Mouse (Mus musculus) liver, embryonic 12.5 days (tissue): ENCODE measurements around the gene Foxp1. TPM values are rescaled to one million over a fixed set of nuclear protein-coding genes. Genes with fewer than 3 reads are reported as not detected.

Experiments used
- ATAC-seq: fragments of 200-750 bp; cut with Nextera tagmentation; 2 replicates; pipeline ENCODE4 v1.8.0; 2017; ENCODE audit warnings: moderate number of reproducible peaks, mild to moderate bottlenecking, moderate library complexity
- H3K27ac ChIP-seq: fragments of 300-500 bp; sonication (generic); 2 replicates; pipeline ENCODE4 v1.5.1; 2016; ENCODE audit warnings: mild to moderate bottlenecking
- H3K27me3 ChIP-seq: fragments of 300-500 bp; sonication (generic); replicated peaks from 2 replicates; pipeline ENCODE4 v1.6.1; 2016; ENCODE audit warnings: mild to moderate bottlenecking, moderate library complexity
- H3K36me3 ChIP-seq: fragments of 300-500 bp; sonication (generic); 2 replicates; pipeline ENCODE4 v1.6.1; 2016; ENCODE audit warnings: mild to moderate bottlenecking, moderate library complexity
- H3K4me1 ChIP-seq: fragments of 300-500 bp; sonication (generic); 2 replicates; pipeline ENCODE4 v1.6.1; 2016
- H3K4me2 ChIP-seq: fragments of 300-500 bp; sonication (generic); 2 replicates; pipeline ENCODE4 v1.6.1; 2016; ENCODE audit warnings: mild to moderate bottlenecking, moderate library complexity
- H3K4me3 ChIP-seq: fragments of 300-500 bp; sonication (generic); 2 replicates; pipeline ENCODE4 v1.5.1; 2016; ENCODE audit warnings: mild to moderate bottlenecking, moderate library complexity
- H3K9ac ChIP-seq: fragments of 300-500 bp; sonication (generic); 2 replicates; pipeline ENCODE4 v1.6.1; 2016; ENCODE audit warnings: mild to moderate bottlenecking, moderate library complexity
- H3K9me3 ChIP-seq: fragments of 300-500 bp; sonication (generic); replicated peaks from 2 replicates; pipeline ENCODE4 v1.6.1; 2016; ENCODE audit warnings: mild to moderate bottlenecking, moderate library complexity
- WGBS: fragments of 180-500 bp; shearing (Covaris S2); methylation state at CpG from one replicate; pipeline ENCODE4 v1.1.7; 2016; ENCODE audit not compliant: insufficient replicate concordance; 5-methylcytosine and 5-hydroxymethylcytosine counted together
- polyA plus RNA-seq: library from polyadenylated mRNA; unstranded; fragments of >200 nt; fragmentation: Nextera tagmentation; extraction: Ambion mirVana; gene quantifications from 2 replicates; pipeline ENCODE4 v1.2.1, GENCODE M21; 2016

Foxp1 gene
- polyA plus RNA-seq, 1 experiment from 2014 or later = 25.5 TPM

- no peaks in the 10 kb centered on the region for H3K27me3 ChIP-seq
- no peak overlapping the region for H3K27ac ChIP-seq
- H3K9me3 ChIP-seq = no peaks in the 10 kb centered on the region
- no peaks in the 10 kb centered on the region; the same call in 1 of the 2 replicates for H3K36me3 ChIP-seq
- WGBS = 56% methylated on average over 2 of the region's 2 CpGs
- no peak overlapping the region for H3K9ac ChIP-seq
- H3K4me2 ChIP-seq = no peak overlapping the region
- ATAC-seq = no peak
- H3K4me3 ChIP-seq = no peak overlapping the region
- peaks cover 29% of the 10 kb centered on the region for H3K4me1 ChIP-seq
These were observed 69.8 kb downstream of the Foxp1 start for GRCm38 (mm10) chr6:99452638-99453185.

DNA sequence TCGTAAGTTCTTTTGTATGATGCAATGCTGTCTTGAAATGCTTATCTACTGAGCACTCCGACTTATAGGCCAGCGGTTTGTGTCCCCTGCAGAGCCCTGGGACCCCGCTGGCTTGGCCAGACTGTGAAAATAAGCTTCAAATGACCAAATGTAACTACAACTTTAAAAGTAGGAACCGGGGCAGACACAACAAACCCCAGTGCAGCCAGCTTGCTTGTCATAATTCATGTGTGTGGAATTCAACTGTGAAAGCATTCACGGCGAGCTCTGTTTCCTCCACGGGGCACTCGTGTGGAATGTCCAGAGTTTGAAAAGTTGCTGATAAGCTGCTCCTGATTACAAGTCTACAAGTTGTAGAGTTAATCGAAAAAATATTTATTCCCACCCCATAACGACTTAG, 71.0 kb downstream of the Foxp1 start:
- no peak for ATAC-seq

DNA sequence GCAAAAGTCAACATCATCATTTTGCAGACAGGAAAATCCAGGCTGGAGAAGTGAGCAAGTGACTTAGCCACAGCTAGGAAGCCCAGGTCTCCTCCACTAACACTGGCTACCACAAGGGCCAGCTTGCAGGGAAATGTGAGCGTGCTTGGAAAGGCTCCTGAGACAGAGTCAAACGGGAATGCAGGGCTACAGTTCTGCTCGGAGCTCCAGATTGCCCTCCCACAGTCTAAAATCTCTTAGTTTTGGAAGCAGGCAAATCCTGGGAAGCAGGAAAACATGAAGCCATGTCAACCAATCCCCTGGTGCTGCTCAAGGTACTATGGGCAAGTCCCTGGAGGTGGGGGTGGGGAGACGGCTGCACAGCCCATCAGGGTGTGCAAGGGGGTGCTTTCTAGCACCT, 75.1 kb downstream of the Foxp1 start:
- Histone ChIP-seq H3K9ac (no peak overlapping the region), H3K27ac (no peak overlapping the region), H3K4me1 (peaks cover 12% of the 10 kb centered on the region; the same call in 1 of the 2 replicates), H3K4me2 (no peak overlapping the region), H3K27me3 (no peaks in the 10 kb centered on the region), H3K4me3 (no peak overlapping the region), H3K9me3 (no peaks in the 10 kb centered on the region), H3K36me3 (no peaks in the 10 kb centered on the region)
- WGBS = 74% methylated on average over 4 of the region's 4 CpGs
- ATAC-seq = no peak

More for the DNA sequence above, 71.0 kb downstream of the Foxp1 start:
- Histone ChIP-seq H3K27ac (no peak overlapping the region), H3K27me3 (no peaks in the 10 kb centered on the region), H3K4me3 (no peak overlapping the region), H3K9ac (no peak overlapping the region), H3K36me3 (no peaks in the 10 kb centered on the region; the same call in 1 of the 2 replicates), H3K9me3 (no peaks in the 10 kb centered on the region), H3K4me2 (no peak overlapping the region), H3K4me1 (peaks cover 29% of the 10 kb centered on the region)
- WGBS = 55% methylated on average over 11 of the region's 11 CpGs

DNA sequence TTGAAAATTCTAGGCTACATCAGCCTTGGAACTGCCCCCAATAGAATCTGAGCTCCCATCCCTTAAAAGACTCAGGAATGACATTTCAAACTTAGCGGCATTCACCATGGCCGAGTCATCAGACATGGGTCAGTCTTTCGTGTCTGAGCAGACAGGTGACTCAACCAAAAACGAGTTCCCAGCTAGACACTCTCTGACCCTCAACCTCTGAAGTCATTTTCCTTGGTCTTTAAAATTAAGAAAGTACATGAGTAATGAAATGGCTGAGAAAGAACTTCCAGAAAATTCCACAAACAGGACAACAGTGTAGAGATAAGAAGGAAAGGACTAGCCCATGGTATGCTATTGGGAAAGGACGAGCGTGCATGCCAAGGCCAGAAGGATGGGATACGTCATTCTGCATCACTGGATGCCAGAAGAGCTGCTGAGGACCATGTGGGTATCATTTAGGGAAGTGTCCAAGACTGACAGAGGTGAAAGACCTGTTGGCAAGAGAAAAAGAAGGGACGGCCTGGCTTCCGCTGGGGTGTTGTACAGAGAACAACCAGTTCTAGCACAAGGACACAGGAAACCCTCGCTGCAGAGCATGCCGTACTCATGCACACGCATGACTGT, 75.6 kb downstream of the Foxp1 start:
- H3K9ac ChIP-seq = no peak overlapping the region
- no peak for ATAC-seq
- no peak overlapping the region for H3K4me3 ChIP-seq
- peaks cover 7% of the 10 kb centered on the region; the same call in 1 of the 2 replicates for H3K4me1 ChIP-seq
- no peaks in the 10 kb centered on the region for H3K36me3 ChIP-seq
- no peaks in the 10 kb centered on the region for H3K27me3 ChIP-seq
- no peak overlapping the region for H3K4me2 ChIP-seq
- no peak overlapping the region for H3K27ac ChIP-seq
- H3K9me3 ChIP-seq = no peaks in the 10 kb centered on the region
- WGBS = 79% methylated on average over 12 of the region's 12 CpGs

- WGBS = 63% methylated on average over 5 of the region's 5 CpGs
These were observed 79.1 kb downstream of the Foxp1 start for GRCm38 (mm10) chr6:99443460-99443859.

DNA sequence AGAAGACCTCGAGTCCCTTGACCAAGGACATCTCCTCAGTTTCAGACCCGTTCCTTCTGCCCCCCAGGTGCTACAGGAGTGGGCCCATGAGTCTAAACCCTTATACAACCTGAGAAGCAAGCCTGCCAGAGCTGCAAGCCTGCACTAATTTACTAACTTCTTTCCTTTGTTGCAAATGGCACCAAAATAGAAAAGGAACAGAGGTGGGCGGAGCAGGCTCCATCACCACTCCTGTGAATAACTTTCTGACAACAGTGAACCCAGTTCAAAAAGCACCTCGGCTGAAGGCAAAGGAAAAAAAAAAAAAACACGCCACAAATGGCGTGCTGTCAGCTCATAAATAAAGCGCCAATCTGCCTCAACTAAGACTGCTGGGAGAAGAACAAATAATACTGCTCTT, 81.4 kb downstream of the Foxp1 start:
- Histone ChIP-seq H3K4me2 (no peak overlapping the region), H3K27ac (no peak overlapping the region), H3K9me3 (no peaks in the 10 kb centered on the region), H3K4me3 (no peak overlapping the region), H3K9ac (no peak overlapping the region), H3K27me3 (no peaks in the 10 kb centered on the region), H3K4me1 (peaks cover 23% of the 10 kb centered on the region; the same call in 1 of the 2 replicates), H3K36me3 (no peaks in the 10 kb centered on the region)
- WGBS = 63% methylated on average over 7 of the region's 7 CpGs
- ATAC-seq = no peak

More at GRCm38 (mm10) chr6:99443460-99443859, 79.1 kb downstream of the Foxp1 start:
- no peak overlapping the region for H3K4me2 ChIP-seq
- H3K4me1 ChIP-seq = peaks cover 14% of the 10 kb centered on the region; the same call in 1 of the 2 replicates
- no peaks in the 10 kb centered on the region for H3K9me3 ChIP-seq
- H3K27me3 ChIP-seq = no peaks in the 10 kb centered on the region
- no peak for ATAC-seq
- no peak overlapping the region for H3K4me3 ChIP-seq
- H3K9ac ChIP-seq = no peak overlapping the region
- H3K27ac ChIP-seq = no peak overlapping the region
- no peaks in the 10 kb centered on the region for H3K36me3 ChIP-seq

DNA sequence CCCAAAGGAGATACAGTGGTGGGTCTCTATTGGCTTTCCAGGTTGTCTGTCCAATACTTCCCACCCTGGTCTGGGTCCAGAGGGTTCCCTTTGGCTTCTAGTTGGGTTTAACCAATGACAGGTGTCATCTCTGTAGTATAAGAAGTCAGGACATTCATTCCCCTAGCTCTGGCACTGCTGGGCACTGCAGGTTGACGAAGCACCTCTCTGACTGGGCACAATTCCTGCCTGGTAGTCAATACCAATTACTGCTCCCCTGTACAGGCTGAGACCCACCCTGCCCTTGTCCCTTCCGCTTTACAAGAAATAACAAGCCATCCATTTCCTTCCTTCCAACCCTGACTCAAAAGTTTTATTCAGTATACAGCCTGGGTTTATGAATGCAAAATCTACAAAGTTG, 81.9 kb downstream of the Foxp1 start:
- H3K27ac ChIP-seq = no peak overlapping the region
- no peak for ATAC-seq

GRCm38 (mm10) chr6:99439878-99440361, 82.6 kb downstream of the Foxp1 start:
- Histone ChIP-seq H3K27me3 (no peaks in the 10 kb centered on the region), H3K4me2 (no peak overlapping the region), H3K27ac (no peak overlapping the region), H3K9ac (no peak overlapping the region), H3K4me1 (peaks cover 23% of the 10 kb centered on the region; the same call in 1 of the 2 replicates), H3K9me3 (no peaks in the 10 kb centered on the region), H3K36me3 (peaks cover 3% of the 10 kb centered on the region; the same call in 1 of the 2 replicates), H3K4me3 (no peak overlapping the region)
- ATAC-seq = no peak
- WGBS = 30% methylated on average over 9 of the region's 9 CpGs

More for the DNA sequence above, 81.9 kb downstream of the Foxp1 start:
- H3K4me2 ChIP-seq = no peak overlapping the region
- no peaks in the 10 kb centered on the region for H3K27me3 ChIP-seq
- H3K4me1 ChIP-seq = peaks cover 23% of the 10 kb centered on the region; the same call in 1 of the 2 replicates
- no peak overlapping the region for H3K9ac ChIP-seq
- WGBS = 77% methylated on average over 2 of the region's 2 CpGs
- no peaks in the 10 kb centered on the region for H3K9me3 ChIP-seq
- no peak overlapping the region for H3K4me3 ChIP-seq
- no peaks in the 10 kb centered on the region for H3K36me3 ChIP-seq

DNA sequence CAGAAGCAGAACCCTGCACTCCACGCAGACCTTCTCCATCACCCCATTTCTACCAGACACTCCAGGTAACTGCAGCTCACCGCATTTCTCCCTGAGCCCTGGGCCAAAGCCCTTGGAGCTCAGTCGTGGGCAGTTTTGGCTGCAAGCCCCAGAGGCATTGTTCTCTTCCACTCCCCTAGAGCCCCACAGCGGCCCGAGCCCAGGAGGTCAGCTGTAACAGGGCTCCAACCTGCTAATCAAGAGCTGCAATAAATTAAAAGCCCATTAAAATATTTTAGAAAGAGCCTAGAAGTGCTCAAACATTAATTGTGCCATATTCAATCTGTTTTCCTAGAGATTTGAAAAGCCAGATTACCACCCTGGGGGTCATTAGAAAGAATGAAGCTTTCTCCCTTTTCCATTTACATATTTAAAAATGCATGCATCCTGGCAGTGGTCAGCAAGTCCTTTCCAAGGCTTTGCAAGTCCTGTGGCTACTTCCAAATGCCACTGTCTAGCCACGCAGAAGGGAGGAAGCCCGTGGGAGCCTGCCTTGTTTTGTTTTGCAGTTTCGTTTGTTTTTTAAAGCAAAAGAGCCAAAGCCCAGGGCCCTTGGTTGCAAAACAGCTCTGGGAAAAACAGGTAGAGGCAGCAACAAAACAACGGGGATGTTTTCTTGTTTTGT, 83.2 kb downstream of the Foxp1 start:
- Histone ChIP-seq H3K27ac (no peak overlapping the region), H3K27me3 (no peaks in the 10 kb centered on the region), H3K9me3 (no peaks in the 10 kb centered on the region), H3K4me1 (peaks cover 23% of the 10 kb centered on the region; the same call in 1 of the 2 replicates), H3K4me3 (no peak overlapping the region), H3K9ac (no peak overlapping the region), H3K4me2 (no peak overlapping the region), H3K36me3 (peaks cover 9% of the 10 kb centered on the region; the same call in 1 of the 2 replicates)
- WGBS = 53% methylated on average over 9 of the region's 9 CpGs
- no peak for ATAC-seq

DNA sequence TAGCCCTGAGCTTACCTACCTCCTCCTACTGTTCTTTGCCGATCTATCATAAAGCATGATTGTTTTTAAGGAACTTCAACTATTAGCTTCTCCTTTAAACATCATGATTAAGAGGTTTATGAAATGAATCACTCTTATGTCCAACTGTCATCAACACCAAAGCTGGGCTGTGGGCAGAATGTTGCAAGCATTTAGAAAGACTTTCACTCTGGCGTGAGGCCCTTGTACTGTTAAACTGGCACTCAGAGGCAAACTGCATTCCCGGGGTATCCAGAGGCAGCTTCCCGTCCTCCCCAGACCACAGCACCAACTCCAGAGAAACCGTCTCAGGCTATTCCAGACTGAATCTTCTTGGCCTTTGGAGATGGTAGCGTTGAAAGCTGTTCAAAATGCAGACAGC, 86.2 kb downstream of the Foxp1 start:
- H3K27me3 ChIP-seq = no peaks in the 10 kb centered on the region
- H3K4me1 ChIP-seq = peaks cover 23% of the 10 kb centered on the region; the same call in 1 of the 2 replicates
- no peak overlapping the region for H3K4me2 ChIP-seq
- 78% methylated on average over 6 of the region's 6 CpGs for WGBS
- no peak overlapping the region for H3K9ac ChIP-seq
- H3K27ac ChIP-seq = no peak overlapping the region
- H3K4me3 ChIP-seq = no peak overlapping the region
- H3K36me3 ChIP-seq = peaks cover 15% of the 10 kb centered on the region; the same call in 1 of the 2 replicates
- no peaks in the 10 kb centered on the region for H3K9me3 ChIP-seq
- ATAC-seq = no peak

GRCm38 (mm10) chr6:99435140-99435539, 87.4 kb downstream of the Foxp1 start:
- Histone ChIP-seq H3K4me2 (no peak overlapping the region), H3K36me3 (peaks cover 15% of the 10 kb centered on the region; the same call in 1 of the 2 replicates), H3K4me1 (peaks cover 17% of the 10 kb centered on the region; the same call in 1 of the 2 replicates), H3K27ac (no peak overlapping the region), H3K9me3 (no peaks in the 10 kb centered on the region), H3K27me3 (no peaks in the 10 kb centered on the region), H3K9ac (no peak overlapping the region), H3K4me3 (no peak overlapping the region)
- no peak for ATAC-seq
- WGBS = 82% methylated on average over 10 of the region's 10 CpGs

DNA sequence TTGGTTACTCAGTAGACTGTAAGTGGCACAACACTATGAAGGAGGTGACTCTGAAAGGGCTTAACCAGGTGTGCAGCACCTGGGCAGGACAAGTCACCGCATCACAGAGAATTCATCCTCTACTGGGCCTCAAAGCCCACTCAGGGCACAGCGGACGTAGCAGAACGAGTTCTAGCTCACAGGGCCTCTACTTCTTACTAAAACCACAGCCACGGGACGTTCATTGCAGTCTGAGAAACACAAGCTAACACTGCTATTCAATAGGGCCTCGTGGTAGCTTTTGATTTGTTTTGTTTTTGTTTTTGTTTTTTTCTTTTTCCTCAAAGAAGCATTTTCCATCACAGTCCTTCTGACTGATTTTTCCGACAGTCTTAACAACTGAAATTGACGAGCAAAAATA, 89.5 kb downstream of the Foxp1 start:
- Histone ChIP-seq H3K9ac (no peak overlapping the region), H3K36me3 (peaks cover 15% of the 10 kb centered on the region; the same call in 1 of the 2 replicates), H3K27ac (no peak overlapping the region), H3K4me3 (no peak overlapping the region), H3K4me1 (0 out of 2 replicates have a peak, but pooled peaks cover 4% of the 10 kb centered on the region), H3K27me3 (no peaks in the 10 kb centered on the region), H3K4me2 (no peak overlapping the region), H3K9me3 (no peaks in the 10 kb centered on the region)
- ATAC-seq = no peak
- WGBS = 83% methylated on average over 9 of the region's 9 CpGs
